Mouse (Mus musculus) midbrain, embryonic 10.5 days (tissue): Measurements from ENCODE around the gene Etv2. TPM values are rescaled to one million over a fixed set of nuclear protein-coding genes. Genes with fewer than 3 reads are reported as not detected.
A peak's percentile ranks its signal among the peaks of the same experiment; 100 is the strongest.

Source experiments
- DNase-seq: peaks from one replicate; pipeline ENCODE4 v3.0.0-alpha.2; 2017; ENCODE audit warnings: low spot score
- H3K27ac ChIP-seq: fragments of 300-500 bp; sonication (generic); replicated peaks from 2 replicates; pipeline ENCODE4 v1.5.1; 2016; ENCODE audit warnings: mild to moderate bottlenecking
- H3K27me3 ChIP-seq: fragments of 300-500 bp; sonication (generic); 2 replicates; pipeline ENCODE4 v1.6.1; 2016; ENCODE audit warnings: low read depth, mild to moderate bottlenecking; ENCODE audit not compliant: poor library complexity, severe bottlenecking
- H3K36me3 ChIP-seq: fragments of 300-500 bp; sonication (generic); 2 replicates; pipeline ENCODE4 v1.6.1; 2016; ENCODE audit warnings: mild to moderate bottlenecking, moderate library complexity
- H3K4me1 ChIP-seq: fragments of 300-500 bp; sonication (generic); 2 replicates; pipeline ENCODE4 v1.6.1; 2016
- H3K4me3 ChIP-seq: fragments of 300-500 bp; sonication (generic); 2 replicates; pipeline ENCODE4 v1.5.1; 2016; ENCODE audit warnings: mild to moderate bottlenecking, moderate library complexity
- H3K9me3 ChIP-seq: fragments of 300-500 bp; sonication (generic); replicated peaks from 2 replicates; pipeline ENCODE4 v1.6.1; 2016; ENCODE audit warnings: mild to moderate bottlenecking
- WGBS: fragments of 180-500 bp; shearing (Covaris S2); methylation state at CpG from one replicate; pipeline ENCODE4 v1.1.7; 2016; 5-methylcytosine and 5-hydroxymethylcytosine counted together
- polyA plus RNA-seq: library from polyadenylated mRNA; unstranded; fragments of >200 nt; fragmentation: Nextera tagmentation; extraction: Ambion mirVana; gene quantifications from 2 replicates; pipeline ENCODE4 v1.2.1, GENCODE M21; 2016

Etv2 gene
- not detected in 2 replicates for polyA plus RNA-seq

DNA sequence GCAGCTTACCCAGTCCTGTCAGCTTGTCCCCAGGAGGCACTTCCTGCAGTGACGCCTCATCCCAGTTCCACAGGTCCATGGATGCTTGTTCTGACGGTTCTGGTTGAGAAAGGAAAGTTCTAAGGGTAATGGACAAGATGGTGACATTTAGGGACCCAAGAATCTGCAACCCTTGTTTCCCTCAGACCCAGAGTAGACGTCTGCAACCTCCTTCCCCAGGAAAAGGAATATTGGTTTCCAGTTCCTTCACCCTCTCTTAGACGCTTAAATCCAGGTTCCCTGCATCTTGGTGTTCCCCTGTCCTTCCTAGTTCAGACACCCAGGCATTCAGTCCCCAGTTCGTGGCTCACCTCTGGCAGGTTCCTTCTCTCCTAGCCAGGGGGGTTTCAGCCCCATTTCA, at the start of gene Etv2:
Gene Etv2 (minus strand): TSS at position 101 of the 400 bp plus-strand sequence.
- H3K27me3 ChIP-seq = peaks cover 63% of the 10 kb centered on the region
- WGBS = 3% methylated on average over 5 of the region's 5 CpGs
- peaks cover 20% of the 10 kb centered on the region for H3K4me1 ChIP-seq
- H3K9me3 ChIP-seq = no peaks in the 10 kb centered on the region
- no peak for DNase-seq
- peaks cover 10% of the 10 kb centered on the region for H3K36me3 ChIP-seq
- H3K27ac ChIP-seq = no peak within 1 kb of the TSS
- H3K4me3 ChIP-seq = peak within 1 kb of the TSS; percentile 40

DNA sequence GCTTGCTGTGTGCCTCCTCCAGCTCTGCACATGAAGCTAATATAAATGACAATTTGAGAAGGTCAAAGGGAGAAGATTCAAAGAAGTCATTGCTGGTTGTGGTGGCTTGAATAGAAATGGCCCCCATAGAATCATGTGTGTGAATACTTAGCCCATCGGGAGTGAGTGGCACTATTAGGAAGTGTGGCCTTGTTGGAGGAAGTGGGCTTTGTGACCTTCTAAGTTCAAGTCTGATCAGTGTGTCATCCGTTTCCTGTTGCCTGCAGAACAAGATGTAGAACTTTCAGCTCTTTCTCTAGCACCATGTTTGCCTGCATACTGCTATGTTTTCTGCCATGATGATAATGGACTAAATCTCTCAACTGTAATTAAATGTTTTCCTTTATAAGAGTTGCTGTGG, 47.8 kb upstream of the Etv2 start:
- Histone ChIP-seq H3K4me1 (no peaks in the 10 kb centered on the region), H3K27ac (no peak overlapping the region), H3K27me3 (peaks cover 23% of the 10 kb centered on the region), H3K36me3 (no peaks in the 10 kb centered on the region), H3K4me3 (no peak overlapping the region), H3K9me3 (no peaks in the 10 kb centered on the region)
- no peak for DNase-seq
- WGBS = 88% methylated on average over 2 of the region's 2 CpGs

DNA sequence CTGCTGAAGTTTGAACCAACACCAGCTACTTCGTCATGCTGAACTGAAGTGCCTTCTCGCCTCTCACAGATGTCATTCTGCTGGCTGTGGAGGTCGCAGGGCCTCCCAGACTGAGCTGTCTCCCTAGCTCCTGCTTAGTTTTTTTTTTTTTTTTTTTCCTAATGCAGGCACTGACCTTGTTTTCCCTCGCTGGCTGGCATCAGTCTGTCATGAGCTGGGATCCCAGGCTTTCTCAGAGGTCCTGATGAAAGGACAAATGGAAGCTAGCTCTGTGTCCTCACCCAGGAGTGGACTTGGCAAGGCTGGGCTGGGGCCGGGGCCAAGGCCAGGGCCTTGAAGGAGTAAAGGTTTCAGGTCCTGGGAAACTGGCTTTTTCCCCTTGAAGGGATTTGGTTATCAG, 46.2 kb upstream of the Etv2 start:
- Histone ChIP-seq H3K27ac (no peak overlapping the region), H3K9me3 (no peaks in the 10 kb centered on the region), H3K4me3 (no peak overlapping the region), H3K27me3 (peaks cover 8% of the 10 kb centered on the region), H3K36me3 (no peaks in the 10 kb centered on the region), H3K4me1 (no peaks in the 10 kb centered on the region)
- 69% methylated on average over 5 of the region's 5 CpGs for WGBS
- no peak for DNase-seq

DNA sequence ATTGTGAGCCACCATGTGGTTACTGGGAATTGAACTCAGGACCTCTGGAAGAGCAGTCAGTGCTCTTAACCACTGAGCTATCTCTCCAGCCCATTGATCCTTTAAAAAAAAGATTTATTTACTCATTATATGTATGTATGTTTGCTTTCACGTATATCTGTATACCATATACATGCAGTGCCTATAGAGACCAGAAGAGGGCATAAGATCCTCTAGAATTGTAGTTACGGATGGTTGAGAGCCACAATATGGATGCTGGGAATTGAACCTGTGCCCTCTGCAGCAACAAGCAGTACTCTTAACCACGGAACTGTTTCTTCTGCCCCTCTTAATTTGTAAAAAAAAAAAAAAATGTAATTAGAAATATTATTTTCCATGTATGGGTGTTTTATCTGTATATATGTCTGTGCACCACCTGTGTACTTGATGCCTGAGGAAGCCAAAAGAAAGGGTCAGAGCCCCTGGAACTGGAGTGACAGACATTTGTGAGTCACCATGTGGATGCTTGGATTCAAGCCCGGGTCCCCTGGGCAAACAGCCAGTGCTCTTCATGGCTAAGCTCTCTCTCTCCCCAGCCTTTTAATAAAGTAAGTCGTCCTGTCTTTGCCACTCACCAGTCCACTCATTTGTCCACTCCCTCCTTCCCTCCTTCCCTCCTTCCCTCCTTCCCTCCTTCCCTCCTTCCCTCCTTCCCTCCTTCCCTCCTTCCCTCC, 42.8 kb upstream of the Etv2 start:
- Histone ChIP-seq H3K27me3 (no peaks in the 10 kb centered on the region), H3K4me3 (no peak overlapping the region), H3K4me1 (no peaks in the 10 kb centered on the region), H3K27ac (no peak overlapping the region), H3K9me3 (no peaks in the 10 kb centered on the region), H3K36me3 (no peaks in the 10 kb centered on the region)
- 67% methylated on average over 5 of the region's 5 CpGs for WGBS
- no peak for DNase-seq

DNA sequence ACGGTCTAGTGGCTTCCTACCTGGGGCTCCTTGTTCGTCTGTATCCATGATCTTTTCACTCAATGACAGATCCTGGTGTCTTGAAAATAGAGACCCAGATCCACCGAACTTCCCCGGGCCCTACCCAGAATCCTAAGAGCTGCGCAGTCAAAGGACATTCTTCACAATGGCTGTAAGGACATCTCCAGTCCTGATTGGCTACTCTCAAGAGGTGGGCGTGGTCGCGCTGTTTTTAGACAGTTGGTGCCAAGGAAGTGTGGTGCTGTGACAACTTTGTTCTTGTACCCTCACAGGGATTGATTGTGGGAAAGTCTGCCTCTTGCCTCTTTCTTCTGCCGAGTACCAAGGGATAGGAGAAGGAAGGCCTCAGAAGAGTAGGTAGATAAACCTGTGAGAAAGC, 35.8 kb upstream of the Etv2 start, which contains the start of gene Pmis2:
Gene Pmis2 (minus strand): TSS at position 126 of the 400 bp plus-strand sequence.
- no peaks in the 10 kb centered on the region for H3K36me3 ChIP-seq
- H3K27me3 ChIP-seq = no peaks in the 10 kb centered on the region
- WGBS = 75% methylated on average over 9 of the region's 9 CpGs
- H3K4me1 ChIP-seq = no peaks in the 10 kb centered on the region
- no peak for DNase-seq
- H3K27ac ChIP-seq = no peak within 1 kb of the TSS
- no peak within 1 kb of the TSS for H3K4me3 ChIP-seq
- H3K9me3 ChIP-seq = no peaks in the 10 kb centered on the region

DNA sequence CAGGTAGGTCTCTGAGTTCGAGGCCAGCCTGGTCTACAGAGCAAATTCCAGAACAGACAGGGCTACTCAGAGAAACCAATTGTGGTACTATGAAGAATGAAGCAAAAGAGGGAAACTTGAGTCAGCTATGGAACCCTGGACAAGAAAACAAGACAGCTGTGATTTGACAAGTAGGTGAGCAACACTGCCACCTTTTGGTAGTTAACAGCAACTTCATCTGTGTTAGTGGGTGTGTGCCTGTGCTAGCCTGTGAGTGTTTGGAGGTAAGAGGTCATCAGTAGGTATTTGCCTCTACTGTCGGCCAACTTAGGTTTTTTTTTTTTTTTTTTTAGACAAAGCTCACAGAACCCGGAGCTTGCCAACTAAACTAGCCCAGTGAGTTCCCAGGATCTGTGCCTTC, 33.6 kb upstream of the Etv2 start:
- no peak for DNase-seq
- 40% methylated on average over 3 of the region's 3 CpGs for WGBS
- no peak overlapping the region for H3K27ac ChIP-seq
- H3K4me1 ChIP-seq = peaks cover 11% of the 10 kb centered on the region
- no peaks in the 10 kb centered on the region for H3K9me3 ChIP-seq
- no peaks in the 10 kb centered on the region for H3K27me3 ChIP-seq
- no peak overlapping the region for H3K4me3 ChIP-seq
- H3K36me3 ChIP-seq = no peaks in the 10 kb centered on the region

DNA sequence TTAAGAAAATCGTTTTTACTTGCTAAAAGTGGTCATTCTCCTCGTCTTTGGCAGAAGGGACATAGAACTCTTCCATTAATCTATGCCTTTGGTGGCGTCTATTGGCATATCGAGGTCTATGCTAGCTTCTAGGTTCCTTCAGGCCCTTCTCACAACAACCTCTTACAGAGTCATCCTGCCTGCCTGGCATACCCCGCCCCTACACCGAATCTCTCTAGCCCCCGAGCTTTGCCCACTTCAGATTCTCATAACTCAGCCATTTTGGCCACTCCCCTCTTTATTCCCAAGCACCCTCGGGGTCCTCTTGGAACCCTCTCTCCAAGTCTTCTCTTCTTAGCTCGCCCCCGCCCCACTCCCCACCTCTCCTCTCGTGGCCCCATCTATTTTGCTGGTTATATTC, 29.7 kb upstream of the Etv2 start:
- peak overlapping the region; percentile 85 for H3K27ac ChIP-seq
- peaks cover 28% of the 10 kb centered on the region for H3K36me3 ChIP-seq
- H3K27me3 ChIP-seq = no peaks in the 10 kb centered on the region
- no peak for DNase-seq
- peak overlapping the region; percentile 75 for H3K4me3 ChIP-seq
- WGBS = 9% methylated on average over 11 of the region's 11 CpGs
- H3K9me3 ChIP-seq = no peaks in the 10 kb centered on the region
- peaks cover 16% of the 10 kb centered on the region for H3K4me1 ChIP-seq

DNA sequence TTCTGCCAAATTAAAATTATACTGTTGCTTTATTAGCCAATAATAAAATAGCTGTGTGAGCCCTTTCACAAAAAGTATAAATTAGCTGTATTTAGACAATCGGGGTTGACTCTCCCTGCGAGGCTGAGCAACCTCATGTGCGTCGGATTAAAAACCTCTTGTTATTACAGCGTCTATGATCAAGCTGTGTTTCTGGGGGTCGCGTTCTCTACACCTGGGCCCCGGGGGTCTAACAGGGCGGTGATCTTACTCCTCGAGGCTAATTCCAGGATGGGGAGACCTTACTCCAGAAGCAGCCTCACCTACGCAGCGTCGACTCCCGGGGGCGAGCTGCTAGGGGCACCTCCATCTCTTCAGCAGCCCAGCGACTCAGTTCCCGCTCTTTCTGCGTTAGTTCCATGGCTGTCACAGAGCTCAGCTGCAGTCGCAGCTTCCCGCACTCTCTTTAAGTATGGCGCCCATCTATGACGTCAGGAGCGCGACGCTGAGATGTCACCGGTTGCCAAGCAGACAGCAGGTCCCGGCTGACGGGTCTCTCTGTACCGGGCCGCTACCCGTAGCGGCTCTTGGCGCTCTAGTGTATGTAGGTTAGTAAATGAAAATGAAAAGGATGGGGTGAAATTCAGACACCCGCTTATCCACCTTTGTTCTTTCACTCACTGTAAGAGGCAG, 29.0 kb upstream of the Etv2 start, which contains the start of gene Haus5:
Gene Haus5 (minus strand): TSS at position 466 of the 672 bp plus-strand sequence.
- Histone ChIP-seq H3K27me3 (no peaks in the 10 kb centered on the region), H3K9me3 (no peaks in the 10 kb centered on the region), H3K4me1 (peaks cover 16% of the 10 kb centered on the region), H3K4me3 (peak within 1 kb of the TSS; percentile 75), H3K27ac (peak within 1 kb of the TSS; percentile 85), H3K36me3 (peaks cover 35% of the 10 kb centered on the region)
- peak; percentile 91 for DNase-seq
- WGBS = under 1% methylated on average over 34 of the region's 34 CpGs

DNA sequence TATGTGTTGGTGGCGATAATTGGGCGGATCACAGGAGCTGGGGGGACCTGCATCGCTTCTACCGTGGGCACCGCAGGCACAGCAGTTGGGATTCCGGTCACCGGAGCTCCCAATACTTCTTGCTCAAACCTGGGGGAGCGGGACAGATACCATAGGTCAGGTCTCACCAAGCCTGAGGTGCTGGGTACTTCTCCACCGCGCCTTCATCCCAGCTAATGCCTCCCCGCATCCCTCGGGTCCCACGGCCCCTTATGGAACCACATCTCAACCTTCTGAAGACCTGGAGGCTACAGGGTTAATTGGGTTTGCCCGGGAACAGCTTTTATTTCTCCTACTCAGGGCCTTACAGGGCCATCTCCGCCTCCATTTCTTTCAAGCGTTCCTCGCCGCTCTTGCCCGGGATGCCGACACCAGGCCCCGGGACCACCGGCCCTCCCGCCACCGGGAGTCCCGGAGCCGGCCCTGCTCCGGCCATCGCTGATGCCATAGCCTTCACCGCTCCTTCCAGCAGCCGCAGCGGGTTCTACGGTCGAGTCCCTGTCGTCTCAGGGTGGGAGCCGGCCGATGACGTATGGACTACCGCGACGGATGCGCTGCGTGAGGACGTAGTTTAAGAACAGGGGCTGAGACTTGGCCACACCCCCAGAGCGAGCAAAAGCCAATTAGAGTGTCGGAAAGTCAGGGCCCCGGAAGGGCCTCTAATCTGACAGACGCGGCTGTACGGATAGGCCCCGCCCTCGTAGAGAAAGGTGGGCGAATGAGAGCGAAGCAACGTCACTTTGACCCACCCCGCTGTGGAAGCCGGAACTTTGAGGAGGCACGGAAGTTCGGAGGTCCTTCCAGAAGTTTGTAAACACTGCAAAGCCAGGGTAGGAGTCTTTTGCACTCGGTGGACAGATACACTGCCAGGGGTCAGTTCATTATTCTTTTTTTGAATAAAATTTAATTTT, 14.2 kb upstream of the Etv2 start, which contains the start of gene Rbm42:
Gene Rbm42 (minus strand): TSS at position 727 of the 950 bp plus-strand sequence.
- DNase-seq = peak; percentile 97
- H3K36me3 ChIP-seq = peaks cover 74% of the 10 kb centered on the region
- H3K4me1 ChIP-seq = peaks cover 15% of the 10 kb centered on the region
- no peaks in the 10 kb centered on the region for H3K9me3 ChIP-seq
- peak within 1 kb of the TSS; percentile 88 for H3K27ac ChIP-seq
- peak within 1 kb of the TSS; percentile 83 for H3K4me3 ChIP-seq
- 2% methylated on average over 59 of the region's 59 CpGs for WGBS
- no peaks in the 10 kb centered on the region for H3K27me3 ChIP-seq

DNA sequence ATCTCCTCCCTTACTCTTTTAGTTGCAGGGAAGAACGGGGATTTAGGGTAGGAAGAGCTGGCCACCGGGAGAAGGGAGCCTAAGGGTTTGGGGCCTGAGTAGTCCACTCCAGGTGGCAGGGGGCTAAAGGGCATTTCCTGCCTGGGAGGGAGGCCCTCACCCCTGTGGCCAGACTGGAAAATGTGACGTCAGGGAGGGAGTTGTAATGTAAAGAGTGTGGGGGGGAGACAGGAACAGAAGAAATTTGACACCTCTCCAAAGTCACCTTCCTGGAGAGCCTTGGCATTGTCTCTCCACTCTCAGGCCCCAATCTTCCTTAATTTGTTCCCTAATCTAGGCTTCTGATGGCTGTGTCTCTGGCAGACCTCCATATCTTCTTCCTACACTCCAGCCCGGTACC, 3.4 kb upstream of the Etv2 start:
- peaks cover 14% of the 10 kb centered on the region for H3K4me1 ChIP-seq
- H3K27me3 ChIP-seq = peaks cover 34% of the 10 kb centered on the region
- no peaks in the 10 kb centered on the region for H3K9me3 ChIP-seq
- no peak for DNase-seq
- H3K4me3 ChIP-seq = no peak overlapping the region
- H3K27ac ChIP-seq = no peak overlapping the region
- peaks cover 43% of the 10 kb centered on the region for H3K36me3 ChIP-seq
- 23% methylated on average over 4 of the region's 4 CpGs for WGBS

DNA sequence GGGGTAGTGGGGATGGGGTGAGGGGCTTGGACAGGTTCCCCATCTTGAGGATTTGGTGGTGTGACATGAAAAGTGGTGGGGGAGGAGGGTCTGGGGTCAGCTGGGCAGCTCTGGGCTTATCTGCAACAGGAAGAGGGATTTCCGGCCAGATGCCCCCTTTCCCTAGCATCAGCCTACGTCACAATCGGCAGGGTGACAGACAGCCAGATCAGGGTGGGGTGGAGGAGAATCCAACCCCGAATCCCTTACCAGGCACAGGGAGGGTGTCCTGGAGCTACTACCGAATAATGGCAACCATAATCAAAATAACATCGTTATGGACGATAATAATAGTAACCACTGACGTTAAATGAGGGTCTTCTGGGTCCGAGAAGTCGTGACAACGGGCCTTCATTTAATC, 743 bp upstream of the Etv2 start:
- Histone ChIP-seq H3K27me3 (peaks cover 61% of the 10 kb centered on the region), H3K36me3 (peaks cover 17% of the 10 kb centered on the region), H3K4me1 (peaks cover 20% of the 10 kb centered on the region), H3K27ac (no peak overlapping the region), H3K9me3 (no peaks in the 10 kb centered on the region), H3K4me3 (no peak overlapping the region)
- 31% methylated on average over 11 of the region's 11 CpGs for WGBS
- DNase-seq = no peak

DNA sequence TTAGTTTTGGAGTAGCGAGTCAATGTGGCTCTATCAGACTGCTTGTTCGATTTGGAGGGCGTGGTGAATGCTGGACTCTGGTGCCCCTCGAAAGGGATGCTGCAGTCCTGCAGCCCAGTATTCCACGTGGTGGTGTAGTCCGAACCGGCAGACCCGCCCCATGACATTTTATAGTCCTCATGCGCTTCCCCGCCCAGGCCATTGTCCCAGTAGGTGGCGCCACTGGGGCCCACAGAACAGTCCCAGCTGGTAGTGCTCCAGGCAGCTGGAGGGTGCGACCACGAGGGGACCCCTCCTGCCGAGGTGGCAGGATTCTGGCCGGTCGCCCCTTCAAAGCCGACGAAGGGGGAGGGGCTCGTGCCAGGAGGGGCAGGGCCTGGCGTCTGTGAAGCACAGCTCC, 1.0 kb downstream of the Etv2 start:
- H3K27me3 ChIP-seq = peaks cover 63% of the 10 kb centered on the region
- H3K4me3 ChIP-seq = peak overlapping the region; percentile 40
- peaks cover 20% of the 10 kb centered on the region for H3K4me1 ChIP-seq
- no peaks in the 10 kb centered on the region for H3K9me3 ChIP-seq
- no peak overlapping the region for H3K27ac ChIP-seq
- 1% methylated on average over 20 of the region's 20 CpGs for whole genome bisulfite sequencing
- peak; percentile 81 for DNase-seq
- no peaks in the 10 kb centered on the region for H3K36me3 ChIP-seq
